Mouse (Mus musculus): ENCODE results near the gene Sez6l. TPM values are rescaled to one million over a fixed set of nuclear protein-coding genes. Genes with fewer than 3 reads are reported as not detected.
"Not testable (repeated sequence)": the region's sequence is repeated elsewhere in the genome, so short reads cannot be mapped to it uniquely, and the experiment has no call there.

Sez6l gene
- polyA plus RNA-seq, 2 experiments from 2014 or later, result not detected

DNA sequence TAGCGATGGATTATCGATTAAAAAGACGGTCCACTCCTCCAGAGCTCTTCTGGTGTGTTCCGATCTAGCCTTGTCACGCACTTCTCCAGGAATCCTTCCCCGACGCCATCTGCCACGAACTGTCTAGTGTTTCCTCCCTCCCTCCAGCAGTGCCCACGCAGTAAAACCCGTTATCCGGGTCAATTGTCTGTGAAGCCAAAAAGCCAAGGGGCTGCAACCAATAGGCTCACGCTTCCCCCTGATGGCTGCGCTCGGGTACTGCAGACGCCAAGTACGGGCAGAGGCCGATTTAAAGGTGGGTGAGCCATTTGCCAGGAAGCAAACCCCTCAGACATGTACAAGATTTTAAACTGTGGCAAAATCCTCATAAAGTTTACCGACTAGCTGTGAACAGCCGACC, 148.0 kb downstream of the Sez6l start:
- ATAC-seq, result peak; percentile 52

DNA sequence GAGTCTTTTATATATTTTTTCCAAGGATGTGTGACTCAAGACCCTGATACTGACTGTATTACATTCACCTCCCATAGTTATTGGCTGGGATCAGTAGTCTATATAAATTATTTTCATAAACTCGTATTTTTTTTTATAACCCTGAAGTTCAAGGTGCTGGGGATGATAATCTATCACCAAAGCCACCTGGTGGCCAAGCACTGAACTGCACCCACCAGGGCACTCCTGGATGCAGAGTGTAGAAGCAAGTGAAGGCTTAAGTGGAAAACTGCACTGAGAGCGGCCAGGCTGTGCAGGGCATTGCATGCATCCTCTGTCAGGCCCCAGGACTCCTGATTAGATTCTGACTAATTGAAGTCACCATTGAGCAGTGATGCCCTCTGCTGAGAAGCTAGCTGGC, 149.7 kb downstream of the Sez6l start:
- ATAC-seq, result no peak

DNA sequence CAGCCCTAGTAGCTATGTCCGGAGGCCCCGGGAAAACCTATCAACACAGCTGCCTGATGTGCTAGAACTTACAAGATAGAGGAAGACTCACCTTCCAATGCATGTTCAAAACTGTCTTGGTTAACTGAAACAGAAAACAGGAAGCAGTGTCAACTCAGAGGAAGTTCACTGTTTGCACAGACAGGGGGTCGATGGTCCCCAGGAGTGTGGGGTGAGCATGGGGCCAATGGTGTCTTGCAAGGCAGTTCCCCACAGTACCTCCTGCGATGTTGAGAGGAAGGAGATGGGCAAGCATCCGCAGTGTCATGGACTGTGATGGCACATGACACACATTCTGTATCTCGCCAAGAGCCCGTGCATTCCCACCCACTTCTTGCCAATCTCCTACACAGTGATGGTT, 150.3 kb downstream of the Sez6l start:
- no peak for ATAC-seq

DNA sequence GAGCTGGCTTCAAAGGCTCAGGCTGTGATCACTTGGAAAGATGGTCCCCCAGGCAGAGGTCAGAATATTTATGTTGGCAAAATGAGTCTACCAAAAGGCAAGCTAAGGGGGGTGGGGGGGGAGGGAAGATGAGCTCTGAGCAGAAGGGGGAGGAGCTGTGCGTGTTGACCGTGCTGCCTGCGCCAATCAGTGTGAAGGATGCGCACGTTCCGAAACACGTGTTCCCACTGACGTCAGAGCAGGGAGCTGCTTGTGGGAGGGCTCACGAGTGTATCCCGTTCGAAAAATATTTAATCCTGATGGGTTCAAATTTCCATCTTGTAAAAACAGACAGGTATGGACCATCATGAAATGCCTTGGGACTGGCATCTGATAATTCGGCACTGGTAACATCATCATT, 157.4 kb downstream of the Sez6l start:
- ATAC-seq, result no peak

DNA sequence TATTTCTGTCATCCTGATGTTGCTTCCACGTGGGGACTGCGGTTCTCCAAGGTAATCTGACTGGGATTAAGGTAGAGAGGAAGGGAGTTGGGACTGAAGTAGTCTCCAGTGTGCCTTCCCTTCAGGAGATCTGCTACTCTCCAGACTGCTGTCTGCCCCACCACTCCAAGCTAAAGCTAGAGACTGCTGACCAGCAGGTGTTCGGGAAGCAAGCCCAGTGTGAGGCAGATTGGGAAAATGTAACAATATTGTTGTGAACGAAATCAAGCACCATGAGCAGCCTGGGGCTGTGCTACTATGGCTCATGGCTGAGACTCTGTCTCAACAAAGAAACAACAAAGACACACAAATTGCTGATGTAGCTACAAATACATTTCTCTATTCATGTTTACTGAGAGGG, 159.0 kb downstream of the Sez6l start:
- ATAC-seq, result no peak

DNA sequence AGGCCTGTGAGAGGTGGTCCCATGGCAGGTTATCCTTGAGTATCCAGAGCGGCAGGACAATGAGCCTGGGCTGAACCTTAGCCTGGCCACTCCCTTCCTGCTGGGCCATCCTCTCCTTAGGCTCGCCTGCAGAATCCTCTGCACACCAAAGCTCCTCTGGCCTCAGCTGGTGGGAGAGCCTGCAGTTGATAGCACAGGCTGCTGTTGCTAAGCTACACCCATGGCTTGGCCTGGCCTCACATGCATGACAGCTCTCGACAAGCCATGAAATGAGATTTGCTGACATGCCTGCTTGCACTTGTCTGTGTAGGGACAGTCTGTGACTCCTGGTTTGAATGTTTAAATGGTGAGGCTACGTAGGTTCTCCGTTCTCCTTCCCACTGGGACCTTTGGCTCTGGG, 160.3 kb downstream of the Sez6l start:
- ATAC-seq, result no peak

DNA sequence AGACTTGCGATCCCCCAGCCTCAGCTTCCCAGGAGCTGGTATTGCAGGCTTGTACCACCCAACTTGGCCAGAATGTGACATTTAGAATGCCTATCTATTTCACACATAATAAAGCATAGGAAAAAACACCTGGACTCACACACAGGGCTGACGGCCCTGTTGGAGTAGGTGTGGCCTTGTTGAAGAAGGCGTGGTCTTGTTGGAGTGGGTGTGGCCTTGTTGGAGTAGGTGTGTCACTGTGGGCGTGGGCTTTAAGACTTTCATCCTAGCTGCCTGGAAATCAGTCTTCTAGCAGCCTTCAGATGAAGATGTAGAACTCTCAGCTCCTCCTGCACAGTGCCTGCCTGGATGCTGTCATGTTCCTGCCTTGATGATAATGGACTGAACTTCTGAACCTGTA, 164.2 kb downstream of the Sez6l start:
- not testable (repeated sequence) for ATAC-seq

DNA sequence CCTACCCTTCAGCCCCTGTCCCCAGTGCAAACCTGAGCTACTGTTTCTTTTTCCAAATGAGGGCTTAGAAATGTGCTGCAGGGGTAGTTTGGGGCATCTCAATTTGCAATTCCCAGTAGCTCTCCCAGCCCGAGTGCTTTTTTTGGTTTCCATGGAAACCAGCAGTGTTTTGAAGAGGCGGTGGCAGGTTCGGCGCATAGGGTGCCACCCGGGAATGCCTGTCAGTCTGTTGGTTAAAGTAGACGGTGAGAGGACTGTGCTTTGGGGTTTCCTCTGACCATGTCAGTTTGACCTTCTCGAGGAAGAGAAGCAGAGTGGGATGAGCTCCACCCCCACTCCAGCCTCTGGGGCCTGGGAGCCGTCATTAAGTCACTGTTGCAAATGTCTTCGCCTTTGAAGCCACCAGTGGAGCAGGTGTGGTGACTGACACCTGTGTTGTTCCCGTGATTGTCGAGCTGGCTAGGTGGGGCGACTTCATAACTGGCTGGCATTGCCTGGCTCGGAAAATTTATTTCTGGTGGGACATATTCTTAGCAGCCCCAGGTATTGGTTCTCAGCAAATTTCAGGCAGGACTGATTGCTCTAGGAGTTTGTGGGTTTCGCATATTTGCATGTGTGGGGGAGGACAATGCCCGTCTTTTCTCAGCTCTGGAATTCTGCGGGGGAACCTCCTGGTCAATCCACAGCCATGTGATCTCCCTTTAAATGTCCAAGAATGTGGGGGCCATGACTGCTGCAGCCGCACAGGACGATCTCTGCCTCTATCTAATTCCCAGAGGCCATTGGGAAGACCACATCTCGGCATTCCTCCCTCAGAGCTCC, 165.3 kb downstream of the Sez6l start:
- ATAC-seq, result no peak

DNA sequence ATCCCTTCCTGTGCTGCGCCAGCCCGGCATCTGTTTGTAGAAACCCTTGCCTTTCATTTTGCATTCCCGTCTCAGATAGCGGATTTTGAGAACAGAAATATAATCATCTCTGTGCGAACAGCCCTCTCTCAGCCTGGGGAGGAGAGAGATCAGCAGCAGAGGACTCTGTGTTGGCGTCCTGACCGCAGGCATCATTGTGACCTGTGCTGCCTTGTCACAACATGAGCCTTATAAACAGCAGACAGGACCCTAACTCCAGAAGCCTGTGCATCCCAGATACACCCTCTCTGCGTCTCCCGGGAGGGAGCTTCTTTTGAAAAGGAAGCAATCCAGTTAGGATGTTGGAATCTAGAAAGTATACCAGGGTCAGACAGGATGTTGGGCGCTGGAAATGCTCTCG, 165.9 kb downstream of the Sez6l start:
- no peak for ATAC-seq

DNA sequence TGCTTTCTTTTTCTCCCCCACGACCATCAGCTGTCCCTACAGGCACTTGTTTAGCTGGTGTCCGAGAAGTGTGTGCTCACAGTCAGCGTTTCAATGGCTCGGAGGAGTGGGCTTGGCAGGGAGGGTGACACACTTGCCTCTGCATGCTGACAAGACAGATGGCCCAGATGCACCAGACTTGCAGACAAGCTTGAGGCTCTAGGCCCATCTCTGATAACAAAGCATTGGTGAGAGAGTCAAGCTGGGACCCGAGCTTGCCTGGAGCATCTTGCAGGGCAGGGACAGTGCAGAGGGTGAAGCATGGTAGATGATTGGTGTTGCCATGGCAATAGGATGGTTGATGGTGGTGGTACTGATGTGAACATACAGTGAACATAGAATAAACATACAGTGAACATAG, 167.7 kb downstream of the Sez6l start:
- no peak for ATAC-seq

DNA sequence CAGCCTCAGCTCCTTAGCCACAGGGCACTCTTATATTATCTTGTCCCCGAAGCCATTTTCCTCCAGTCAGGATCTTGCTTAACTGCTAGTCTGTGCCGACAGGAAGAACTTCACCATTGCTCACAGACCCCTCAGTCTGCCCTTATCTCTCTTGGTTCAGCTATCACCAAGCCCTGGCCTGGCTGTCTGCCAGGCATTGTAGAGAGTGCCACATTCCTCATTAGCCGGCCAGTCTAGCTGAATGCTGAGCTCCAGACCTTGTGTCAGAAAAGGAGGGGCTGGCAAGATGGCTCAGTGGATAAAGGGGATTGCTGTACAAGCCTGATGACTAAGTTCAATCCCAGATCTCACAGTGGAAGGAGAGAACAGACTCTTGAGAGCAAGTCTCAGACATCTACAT, 171.0 kb downstream of the Sez6l start:
- ATAC-seq, result no peak

DNA sequence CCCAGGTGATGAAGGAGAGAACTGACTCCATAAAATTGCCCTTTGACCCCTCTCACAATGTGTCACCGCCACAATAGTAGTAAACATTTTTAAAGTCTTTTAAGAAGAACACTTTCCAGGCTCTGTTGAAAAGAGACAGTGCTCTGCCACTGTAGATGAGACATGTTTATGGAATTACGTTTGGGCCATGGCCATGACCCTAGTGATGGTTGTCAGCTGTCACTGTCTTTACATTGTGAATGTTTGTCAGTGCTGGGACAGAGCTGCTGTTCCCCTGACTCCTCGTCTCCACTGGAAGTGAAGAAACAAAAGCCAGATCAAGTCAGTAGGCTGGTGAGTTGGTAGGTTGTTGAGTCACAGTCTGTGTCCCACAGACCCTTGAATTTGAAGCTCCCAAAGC, 174.5 kb downstream of the Sez6l start:
- ATAC-seq, result no peak

DNA sequence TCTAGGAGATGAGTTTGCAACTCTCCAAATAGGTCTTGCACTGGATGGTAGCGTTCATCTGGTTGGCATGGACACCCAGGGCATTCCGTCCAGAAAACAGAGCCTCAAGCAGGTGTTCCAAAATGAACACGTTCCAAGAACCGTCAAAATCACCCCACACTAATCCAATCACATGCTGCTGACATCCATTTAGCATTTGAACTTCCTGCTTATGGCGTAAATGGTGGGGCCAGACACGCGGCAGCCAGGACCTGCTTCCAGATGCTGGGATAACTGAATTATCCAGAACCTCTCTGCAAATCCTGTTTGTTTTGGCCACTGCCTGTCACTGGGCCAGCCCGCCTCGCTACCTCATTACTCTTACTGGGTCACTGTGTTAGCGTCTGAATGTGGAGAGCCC, 177.7 kb downstream of the Sez6l start:
- no peak for ATAC-seq

DNA sequence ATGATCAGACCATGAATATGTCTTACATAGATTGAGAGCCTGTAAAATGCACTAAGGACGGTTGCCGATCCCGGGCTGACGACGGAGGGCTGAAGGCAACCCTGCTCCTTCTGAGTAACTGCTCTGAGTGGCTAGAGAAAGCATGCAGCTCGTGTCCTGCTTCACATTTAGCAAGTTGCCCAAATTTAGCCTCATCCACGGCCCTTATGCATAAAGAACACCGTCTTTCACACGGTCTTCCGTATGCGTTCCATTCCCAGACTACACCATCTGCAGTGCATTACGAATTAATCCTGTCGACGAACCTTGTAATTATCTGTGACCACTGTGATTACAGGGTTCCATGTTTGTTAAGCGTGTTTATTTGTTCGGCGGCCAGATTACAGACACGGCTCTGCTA, 180.9 kb downstream of the Sez6l start:
- no peak for ATAC-seq

DNA sequence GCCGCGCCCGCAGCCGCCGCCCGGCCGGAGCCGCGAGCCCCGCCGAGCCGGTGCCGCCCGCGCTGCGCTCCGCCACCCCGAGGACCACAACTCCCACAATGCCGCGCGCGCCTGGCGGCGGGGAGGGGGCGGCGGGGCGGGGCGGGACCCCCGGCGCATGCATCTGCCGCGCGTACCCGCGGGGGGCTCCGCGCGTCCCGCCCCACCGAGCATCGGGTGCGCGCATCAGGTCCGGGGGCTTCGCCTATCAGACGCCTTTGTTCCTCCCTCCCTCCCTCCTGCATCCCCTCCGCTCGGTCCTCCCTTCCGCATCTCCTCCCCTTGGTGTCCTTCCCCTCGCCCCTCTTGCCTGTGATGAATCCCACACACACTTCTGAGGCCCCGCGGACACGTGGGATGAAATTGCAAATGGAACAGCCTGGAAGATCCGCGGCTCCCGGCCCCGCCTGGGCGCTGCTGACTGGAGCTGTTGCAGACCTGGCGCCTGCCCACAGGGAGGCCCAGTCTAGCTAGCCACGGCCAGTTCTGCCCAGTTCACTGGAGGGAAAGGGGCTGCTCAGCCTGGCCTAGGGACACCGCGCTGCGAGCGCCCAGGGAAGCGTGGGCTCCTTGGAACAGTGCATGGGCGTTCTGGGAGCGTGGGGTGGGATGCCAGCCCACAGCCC, 182.1 kb downstream of the Sez6l start, which contains the start of gene Asphd2:
TSS of gene Asphd2 (minus strand) at position 88 of the 665 bp plus-strand sequence.
- no peak for ATAC-seq

DNA sequence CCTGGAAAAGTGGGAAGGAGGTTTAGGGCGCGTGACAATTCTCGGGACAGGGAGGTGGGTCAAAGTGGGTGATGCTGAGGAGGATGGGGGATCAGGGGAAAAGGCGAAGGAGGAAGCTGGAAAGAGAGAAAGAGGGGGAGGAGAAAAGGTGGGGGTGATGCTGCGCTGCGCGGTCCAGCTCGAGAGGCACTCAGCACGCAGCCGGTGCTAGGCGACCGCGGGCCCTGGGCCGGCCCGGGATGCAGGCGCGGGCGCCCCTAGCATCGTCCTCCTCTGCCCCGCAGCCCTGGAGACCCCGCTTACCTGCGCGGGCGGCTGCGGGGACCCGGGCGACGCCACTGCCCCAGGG, 182.6 kb downstream of the Sez6l start:
- no peak for ATAC-seq

DNA sequence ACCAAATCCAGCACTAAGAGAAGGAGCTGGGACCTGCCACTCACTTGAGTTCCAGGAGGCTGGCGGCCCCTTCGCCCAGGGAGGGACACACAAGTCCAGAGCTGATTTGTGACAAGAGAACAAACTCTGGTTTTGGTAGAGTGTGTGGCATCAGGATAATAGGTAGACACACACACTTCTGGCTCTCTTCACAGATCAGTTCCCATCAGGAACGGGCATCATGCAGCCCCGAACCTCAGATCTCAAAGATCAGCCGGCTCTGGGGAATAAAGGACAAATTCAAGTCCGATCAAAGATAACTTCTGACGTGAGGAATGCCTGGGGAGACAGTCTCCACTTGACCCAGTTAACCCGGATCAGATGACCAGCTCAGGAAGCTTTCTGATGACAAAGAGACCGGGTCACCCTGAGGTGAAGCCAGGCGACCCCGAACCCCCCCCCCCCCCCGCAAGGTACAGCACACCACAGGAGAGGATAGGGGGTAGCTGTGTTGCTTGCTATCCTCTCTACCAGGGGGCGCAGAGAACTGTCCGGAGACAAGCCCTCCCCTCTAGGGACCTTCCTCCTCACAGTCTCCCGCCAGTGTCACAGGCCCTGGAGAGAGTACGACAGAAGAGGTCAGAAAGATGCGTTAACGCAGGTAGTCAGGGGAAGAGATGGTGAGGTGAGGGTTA, 183.1 kb downstream of the Sez6l start:
- ATAC-seq, result no peak

DNA sequence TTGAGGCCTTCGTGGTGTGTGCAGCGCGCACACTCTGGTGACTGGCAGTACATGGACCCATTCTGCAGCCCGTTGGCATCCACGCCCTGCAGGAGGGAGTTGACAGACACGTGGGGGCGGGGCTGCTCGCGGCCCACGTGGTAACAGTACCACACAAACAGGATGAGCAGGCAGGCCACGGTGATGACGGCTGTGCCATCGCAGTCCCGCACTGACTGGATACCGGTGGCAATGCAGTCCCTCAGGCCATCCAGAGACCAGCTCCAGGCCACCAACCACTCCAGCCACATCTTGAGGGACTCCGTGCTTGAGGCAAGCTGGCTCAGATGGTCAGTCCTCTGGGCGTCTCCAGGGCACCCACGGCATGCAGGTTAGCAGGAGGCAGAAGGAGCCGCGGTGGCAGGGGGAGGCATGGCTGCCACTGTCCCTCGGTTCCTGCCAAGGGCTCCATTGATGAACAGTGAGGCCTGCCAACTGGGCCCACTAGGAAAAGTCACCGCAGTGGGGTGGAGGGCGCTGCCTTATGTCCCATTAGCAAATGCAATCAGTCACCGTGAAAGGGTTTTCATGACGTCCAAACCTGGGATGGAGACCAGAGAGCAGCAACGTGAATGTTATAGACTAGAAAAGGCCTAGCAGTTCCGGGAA, 185.2 kb downstream of the Sez6l start:
- no peak for ATAC-seq

DNA sequence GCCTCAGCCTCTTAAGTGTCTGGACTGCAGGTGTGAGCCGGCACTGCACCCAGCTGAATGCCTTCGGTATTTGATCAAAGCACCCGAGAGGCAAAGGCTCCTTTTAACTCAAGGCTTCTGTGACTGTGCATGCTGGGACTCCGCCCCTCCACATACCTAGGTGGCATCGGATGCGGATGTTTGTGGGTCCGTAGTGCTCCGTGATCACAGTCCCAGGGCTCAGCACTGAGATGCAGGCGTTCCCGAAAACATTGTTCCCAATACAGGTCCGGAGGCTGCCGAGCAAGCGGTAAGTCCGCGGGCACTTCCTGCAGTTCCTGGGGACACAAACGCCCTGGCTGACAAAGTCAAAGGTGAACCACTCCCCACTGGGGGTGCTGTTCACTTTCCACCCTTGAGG, 186.0 kb downstream of the Sez6l start:
- no peak for ATAC-seq

DNA sequence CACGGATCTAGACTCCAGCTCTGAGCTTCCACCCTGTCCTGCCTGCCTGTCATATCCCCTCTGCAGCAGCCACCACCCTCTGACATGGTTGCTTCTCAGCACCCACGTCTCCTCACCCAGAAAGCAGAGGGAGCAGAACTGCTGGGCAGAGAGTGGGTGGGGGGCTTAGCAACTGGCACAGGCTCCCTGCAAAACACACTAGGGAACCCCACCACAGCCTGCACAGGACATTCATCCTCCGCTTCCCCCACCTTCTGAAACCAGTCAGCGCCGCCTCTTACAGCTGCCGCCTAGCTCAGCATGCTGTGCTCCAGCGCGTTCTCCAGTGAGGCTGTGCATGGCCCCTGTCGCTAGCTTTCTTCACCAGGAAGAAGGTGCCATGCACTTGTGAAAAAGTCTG, 187.6 kb downstream of the Sez6l start:
- ATAC-seq, result no peak

DNA sequence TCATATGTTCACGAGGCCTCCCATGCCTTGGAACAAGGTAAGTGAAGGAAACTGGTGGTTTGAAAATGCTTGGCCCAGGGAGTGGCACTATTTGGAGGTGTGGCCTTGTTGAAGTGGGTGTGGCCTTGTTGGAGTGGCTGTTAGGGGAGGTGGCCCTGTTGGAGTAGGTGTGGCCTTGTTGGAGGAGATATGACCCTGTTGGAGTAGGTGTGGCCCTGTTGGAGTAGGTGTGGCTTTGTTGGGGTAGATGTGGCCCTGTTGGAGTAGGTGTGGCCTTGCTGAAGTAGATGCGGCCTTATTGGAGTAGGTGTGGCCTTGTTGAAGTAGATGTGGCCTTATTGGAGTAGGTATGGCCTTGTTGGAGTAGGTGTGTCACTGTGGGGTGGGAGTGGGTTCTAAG, 191.0 kb downstream of the Sez6l start:
- no peak for ATAC-seq

DNA sequence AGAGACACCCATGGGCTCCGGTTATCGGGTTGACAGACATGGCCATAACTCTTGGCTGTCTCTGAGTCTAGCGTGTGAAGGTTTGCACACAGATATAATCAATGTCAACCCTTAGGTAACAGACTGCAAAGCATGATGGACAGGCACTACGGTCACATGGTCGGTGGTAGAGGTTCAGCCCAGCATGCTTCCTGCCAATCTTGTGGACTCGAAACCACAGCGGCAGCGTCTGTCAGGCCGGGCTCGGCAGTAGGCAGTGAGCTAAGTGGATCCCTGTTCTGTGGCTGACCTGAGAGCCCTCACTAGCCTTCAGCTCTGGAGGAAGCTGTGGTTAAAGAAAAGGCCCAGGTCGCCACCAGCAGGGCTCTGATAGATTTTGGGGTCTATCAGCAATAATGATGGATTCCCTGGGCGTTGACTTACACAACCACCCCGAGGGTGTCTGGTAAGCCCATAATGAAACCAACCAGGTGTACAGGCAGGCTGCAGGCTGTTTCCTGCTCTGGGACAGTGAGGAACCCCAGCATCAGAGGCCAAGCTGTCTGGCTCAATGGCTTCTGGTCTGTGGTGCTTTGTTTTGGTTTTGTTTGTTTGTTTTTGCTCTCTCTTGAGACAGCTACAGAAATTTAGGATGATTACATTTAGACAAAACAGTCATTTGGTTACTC, 192.0 kb downstream of the Sez6l start:
- peak; percentile 69 for ATAC-seq

All from activated CD4-positive, CD25-positive, alpha-beta regulatory T cell, adult 4 months (primary cell).